Mouse (Mus musculus): ENCODE measurements around the gene Tmsb15b1. TPM values are rescaled to one million over a fixed set of nuclear protein-coding genes. Genes with fewer than 3 reads are reported as not detected.

The Tmsb15b1 gene
- 16.6 and 16.7 TPM in 2 replicates for polyA plus RNA-seq (2015; fragmentation: Nextera tagmentation; extraction: Ambion mirVana)

GRCm38 (mm10) chrX:136976424-136977084 lies at the start of gene Tmsb15b1, which contains the start of gene Tmsb15l:
TSS of gene Tmsb15b1 (minus strand) at chrX:136976874.
TSS of gene Tmsb15l (minus strand) at chrX:136976869.

GRCm38 (mm10) chrX:136992978-136993547 lies 16.4 kb upstream of the Tmsb15b1 start, which contains the start of gene Zcchc18:
TSS of gene Zcchc18 (plus strand) at chrX:136993155.

DNA sequence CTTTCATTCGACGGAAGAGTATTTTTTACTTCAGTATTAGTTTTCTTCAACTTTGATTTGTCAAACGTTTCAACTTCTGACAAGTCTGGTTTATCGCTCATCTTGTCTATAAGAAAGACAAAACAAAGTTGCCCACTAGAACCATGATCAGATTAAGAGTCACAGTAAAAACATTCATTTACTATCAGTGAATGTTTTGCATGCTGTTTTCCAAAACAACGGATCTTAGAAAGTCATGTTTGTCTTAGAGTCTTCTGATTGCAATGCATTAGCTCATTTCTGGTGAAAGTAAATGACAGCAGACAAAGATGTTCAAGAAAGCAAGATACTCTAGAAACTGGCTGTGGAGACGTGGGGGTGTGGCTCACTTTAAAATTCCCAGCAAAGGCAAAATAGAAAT lies 1.3 kb downstream of the Tmsb15b1 start, which contains the start of gene Tmsb15b2:
TSS of gene Tmsb15b2 (minus strand) at position 101 of the 400 bp plus-strand sequence.

GRCm38 (mm10) chrX:136927031-136927430 lies 49.6 kb downstream of the Tmsb15b1 start, which contains the start of gene H2bfm:
TSS of gene H2bfm (plus strand) at chrX:136927325.

Other genes with a start within 250 kb of the Tmsb15b1 start
- gene Morf4l2, start 233.2 kb downstream of the Tmsb15b1 start, polyA plus RNA-seq (2015; fragmentation: Nextera tagmentation; extraction: Ambion mirVana): 314 and 373 TPM in 2 replicates
- gene Glra4, start 196.7 kb downstream of the Tmsb15b1 start, polyA plus RNA-seq (2015; fragmentation: Nextera tagmentation; extraction: Ambion mirVana): not detected in 2 replicates
- 4.9 and 5.5 TPM in 2 replicates for gene Plp1, start 154.2 kb downstream of the Tmsb15b1 start, polyA plus RNA-seq (2015; fragmentation: Nextera tagmentation; extraction: Ambion mirVana)
- gene Rab9b, start 108.1 kb downstream of the Tmsb15b1 start, polyA plus RNA-seq (2015; fragmentation: Nextera tagmentation; extraction: Ambion mirVana): 0.05 TPM in 1 of 2 replicates, not detected in the other
- gene H2bfm, start 49.5 kb downstream of the Tmsb15b1 start, polyA plus RNA-seq (2015; fragmentation: Nextera tagmentation; extraction: Ambion mirVana): not detected in 2 replicates
- 14.8 and 21.4 TPM in 2 replicates for gene Tmsb15b2, start 1.4 kb downstream of the Tmsb15b1 start, polyA plus RNA-seq (2015; fragmentation: Nextera tagmentation; extraction: Ambion mirVana)
- gene Tmsb15l, start within 50 bp of the Tmsb15b1 start, polyA plus RNA-seq (2015; fragmentation: Nextera tagmentation; extraction: Ambion mirVana): 1.1 and 1.6 TPM in 2 replicates
- 0.53 and 0.69 TPM in 2 replicates for gene Zcchc18, start 16.3 kb upstream of the Tmsb15b1 start, polyA plus RNA-seq (2015; fragmentation: Nextera tagmentation; extraction: Ambion mirVana)
- gene Slc25a53, start 61.4 kb upstream of the Tmsb15b1 start, polyA plus RNA-seq (2015; fragmentation: Nextera tagmentation; extraction: Ambion mirVana): 4.6 and 4.9 TPM in 2 replicates
- gene Fam199x, start 72.7 kb upstream of the Tmsb15b1 start, polyA plus RNA-seq (2015; fragmentation: Nextera tagmentation; extraction: Ambion mirVana): 2.6 and 3.3 TPM in 2 replicates
- not detected in 2 replicates for gene Esx1, start 145.2 kb upstream of the Tmsb15b1 start, polyA plus RNA-seq (2015; fragmentation: Nextera tagmentation; extraction: Ambion mirVana)

All from urinary bladder, postnatal 0 days (tissue).